Mouse (Mus musculus): Measurements from ENCODE around the gene Wbp1. TPM values are rescaled to one million over a fixed set of nuclear protein-coding genes. Genes with fewer than 3 reads are reported as not detected.
"Not testable (repeated sequence)": the region's sequence is repeated elsewhere in the genome, so short reads cannot be mapped to it uniquely, and the experiment has no call there.

The Wbp1 gene
- total RNA-seq (2022): 10 to 100 TPM; 47.2 to 57.7 (median 52.1) TPM

GRCm38 (mm10) chr6:83120930-83121862 is at the start of gene Wbp1:
Wbp1 (minus strand) TSS chr6:83121559.
- DNase-seq (ENCODE audit: low spot score in 2 of 2): peak; percentile 98 to 99

DNA sequence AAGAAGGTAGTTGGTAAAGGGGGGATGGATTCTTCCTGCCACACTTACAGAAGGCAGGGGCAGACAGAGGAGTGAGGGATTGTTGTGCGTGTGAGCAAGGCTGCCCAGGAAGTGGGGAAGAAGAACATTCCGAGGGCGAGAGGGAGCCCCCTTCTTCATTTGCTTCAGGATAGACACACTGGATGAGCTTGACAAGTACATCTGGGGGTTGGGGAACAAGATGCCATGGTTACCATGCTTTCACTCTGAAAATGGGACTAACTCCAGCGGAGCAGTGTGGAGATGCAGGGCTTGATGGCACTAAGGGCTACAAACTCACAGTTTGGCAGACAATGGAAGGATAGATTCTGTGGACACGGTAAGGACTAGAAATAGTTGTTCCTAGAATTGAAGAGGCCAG is 49.7 kb upstream of the Wbp1 start:
- no peak for DNase-seq (ENCODE audit: low spot score in 2 of 2)

DNA sequence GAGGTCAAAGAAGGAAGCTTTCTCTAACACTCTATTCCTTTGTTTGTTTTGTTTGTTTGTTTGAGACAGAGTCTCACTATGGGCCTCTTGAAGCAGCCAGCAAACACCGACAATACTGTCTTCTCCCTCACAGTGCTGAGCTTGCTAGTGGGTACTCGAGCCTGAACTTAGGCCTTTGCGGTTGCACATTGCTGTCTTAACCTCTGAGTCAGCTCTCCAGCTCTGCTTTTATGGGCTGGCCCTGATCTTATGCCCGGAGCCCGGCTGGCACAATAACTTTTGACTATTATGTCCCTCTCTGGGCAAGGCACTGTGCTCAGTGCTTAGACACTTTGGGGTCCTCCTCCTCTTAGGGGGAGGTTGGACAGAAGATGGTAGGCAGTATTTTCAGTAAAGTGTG is 48.5 kb upstream of the Wbp1 start:
- no peak for DNase-seq (ENCODE audit: low spot score in 2 of 2)

DNA sequence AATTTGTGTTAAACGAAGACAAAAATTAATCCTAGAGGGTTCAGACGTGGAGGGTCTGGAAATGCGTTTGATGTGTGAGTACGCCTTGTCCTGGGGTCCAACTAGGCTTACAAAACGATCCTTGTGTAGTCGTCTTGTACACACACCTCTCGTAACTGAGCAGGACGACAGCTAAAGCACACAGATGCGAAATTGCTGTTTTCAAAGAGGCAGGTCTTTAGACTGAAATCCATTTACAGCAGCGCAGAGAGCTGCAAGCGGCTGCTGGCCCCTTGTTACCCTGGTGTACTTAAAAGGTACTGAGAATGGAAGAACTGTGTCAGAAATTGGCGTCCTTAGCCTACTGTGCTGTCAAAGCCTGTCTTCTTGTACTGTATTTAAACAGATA is 44.9 kb upstream of the Wbp1 start:
- DNase-seq (ENCODE audit: low spot score in 2 of 2): no peak

DNA sequence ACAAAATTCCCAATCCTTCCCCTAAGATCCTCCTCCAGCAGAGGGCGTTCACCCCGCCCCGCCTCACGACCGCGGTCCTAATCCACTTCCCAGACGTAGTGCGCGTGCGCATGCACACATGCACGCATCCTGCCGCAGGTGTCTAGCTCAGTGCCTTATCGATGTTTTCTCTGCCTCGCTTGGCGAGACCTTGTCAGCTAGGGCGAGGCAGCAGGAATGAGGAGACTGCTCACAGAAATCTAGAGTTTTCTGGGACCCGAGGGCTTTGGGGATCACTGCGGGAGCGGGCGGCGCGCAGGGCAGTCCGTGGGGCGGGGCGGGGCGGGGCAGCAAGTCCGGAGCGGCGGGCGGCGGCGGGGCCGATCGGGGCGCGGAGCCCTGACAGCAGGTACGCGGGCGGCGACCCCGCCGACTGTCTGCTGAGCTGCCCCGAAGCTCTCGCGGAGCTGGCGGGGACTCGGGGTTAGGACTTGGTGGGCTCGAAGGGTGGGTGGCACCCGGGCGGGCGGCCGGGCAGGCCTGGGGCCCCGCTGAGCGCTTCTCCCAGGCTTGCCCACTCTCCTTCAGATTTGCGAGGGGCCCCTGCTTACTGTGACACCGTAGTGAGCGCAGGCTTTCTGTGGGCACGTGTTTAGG is 44.4 kb upstream of the Wbp1 start, which contains the start of gene Dctn1:
Gene Dctn1, plus strand, starts transcription at position 314 of the 636 bp plus-strand sequence.
- DNase-seq (ENCODE audit: low spot score in 2 of 2): peak; percentile 89 to 94

GRCm38 (mm10) chr6:83165026-83165606 is 43.8 kb upstream of the Wbp1 start:
- DNase-seq (ENCODE audit: low spot score in 2 of 2): no peak

DNA sequence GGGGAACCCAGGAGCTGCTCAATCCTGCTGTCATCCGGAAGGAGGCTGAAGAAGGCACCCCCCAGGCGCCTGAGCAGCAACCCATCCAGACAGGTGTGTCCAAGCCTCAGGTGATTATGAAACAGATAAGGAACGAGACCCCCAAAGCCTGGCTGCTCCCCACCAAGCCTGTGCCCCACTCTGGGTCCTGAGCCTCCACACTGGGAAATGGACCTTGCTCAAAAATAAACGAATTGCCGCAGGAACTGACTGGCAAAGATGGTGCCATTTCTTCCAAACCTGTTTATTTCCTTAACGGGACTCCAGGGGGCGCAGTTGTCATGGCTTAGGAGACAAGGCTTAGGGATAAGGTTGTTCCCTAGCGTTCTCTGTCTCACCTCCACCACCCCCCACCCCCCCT is 41.3 kb upstream of the Wbp1 start:
- peak in 1 of 2 experiments; percentile 66 for DNase-seq (ENCODE audit: low spot score in 2 of 2)

- DNase-seq (ENCODE audit: low spot score in 2 of 2): no peak
Observed at GRCm38 (mm10) chr6:83161921-83162641, 40.7 kb upstream of the Wbp1 start.

GRCm38 (mm10) chr6:83161442-83161841 is 40.1 kb upstream of the Wbp1 start:
- DNase-seq (ENCODE audit: low spot score in 2 of 2): no peak

DNA sequence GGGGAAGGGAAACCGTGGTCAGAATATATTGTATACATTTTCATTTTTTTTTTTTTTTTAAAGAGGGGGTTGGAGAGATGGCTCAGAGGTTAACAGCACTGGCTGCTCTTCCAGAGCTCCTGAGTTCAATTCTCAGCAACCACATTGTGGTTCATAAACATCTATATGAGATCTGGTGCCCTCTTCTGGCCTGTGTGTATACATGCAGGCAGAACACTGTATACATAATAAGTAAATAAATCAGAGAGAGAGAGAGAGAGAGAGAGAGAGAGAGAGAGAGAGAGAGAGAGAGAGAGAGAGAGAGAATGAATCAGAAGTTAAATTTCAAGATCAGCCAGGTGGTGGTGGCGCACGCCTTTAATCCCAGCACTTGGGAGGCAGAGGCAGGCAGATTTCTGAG is 38.1 kb upstream of the Wbp1 start:
- DNase-seq (ENCODE audit: low spot score in 2 of 2): not testable (repeated sequence)

GRCm38 (mm10) chr6:83156259-83156684 is 34.9 kb upstream of the Wbp1 start, which contains the start of the genes Wdr54 and 1700003E16Rik:
Wdr54 (minus strand) TSS chr6:83156397.
1700003E16Rik (plus strand) TSS chr6:83156404.
- peak; percentile 73 to 78 for DNase-seq (ENCODE audit: low spot score in 2 of 2)

DNA sequence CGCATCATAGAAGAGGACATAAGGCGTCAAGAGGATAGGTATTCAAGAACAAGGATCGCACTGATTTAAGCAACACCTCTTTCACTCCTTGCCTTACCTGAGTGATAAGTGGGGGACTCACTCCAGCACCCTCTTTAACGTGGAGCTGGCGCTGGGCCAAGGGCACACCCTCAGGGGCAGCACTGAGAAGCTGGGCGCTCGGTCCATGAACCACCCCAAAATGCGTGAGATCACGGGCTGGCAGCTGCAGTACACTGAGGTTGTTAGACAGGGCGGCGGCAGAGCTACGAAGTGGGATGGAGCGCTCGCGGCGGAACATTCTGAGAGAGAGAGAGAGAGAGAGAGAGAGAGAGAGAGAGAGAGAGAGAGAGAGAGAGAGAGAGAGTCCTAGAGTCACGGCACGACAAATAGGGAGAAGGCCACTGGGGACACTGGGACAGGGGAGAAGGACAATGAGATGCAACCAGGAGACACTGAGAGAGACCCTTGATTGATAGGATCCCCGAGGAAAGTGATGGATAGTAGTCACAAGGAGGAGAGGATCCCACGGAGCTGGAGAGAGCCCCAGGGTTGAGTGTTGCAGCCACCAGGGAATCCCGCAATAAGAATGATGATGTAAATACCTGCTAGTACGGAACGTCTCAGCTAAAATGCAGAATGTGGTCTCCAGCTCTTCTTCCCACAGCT is 34.3 kb upstream of the Wbp1 start:
- DNase-seq (ENCODE audit: low spot score in 2 of 2): no peak

- no peak for DNase-seq (ENCODE audit: low spot score in 2 of 2)
Observed at GRCm38 (mm10) chr6:83153485-83153884, 32.1 kb upstream of the Wbp1 start.

GRCm38 (mm10) chr6:83153038-83153437 is 31.7 kb upstream of the Wbp1 start:
- no peak for DNase-seq (ENCODE audit: low spot score in 2 of 2)

- DNase-seq (ENCODE audit: low spot score in 2 of 2): no peak
Observed at GRCm38 (mm10) chr6:83151721-83152120, 30.4 kb upstream of the Wbp1 start.

- DNase-seq (ENCODE audit: low spot score in 2 of 2): no peak
Observed at GRCm38 (mm10) chr6:83147280-83147679, 25.9 kb upstream of the Wbp1 start.

- no peak for DNase-seq (ENCODE audit: low spot score in 2 of 2)
Observed at GRCm38 (mm10) chr6:83145805-83146204, 24.4 kb upstream of the Wbp1 start.

- DNase-seq (ENCODE audit: low spot score in 2 of 2): no peak
Observed at GRCm38 (mm10) chr6:83145209-83145608, 23.9 kb upstream of the Wbp1 start.

DNA sequence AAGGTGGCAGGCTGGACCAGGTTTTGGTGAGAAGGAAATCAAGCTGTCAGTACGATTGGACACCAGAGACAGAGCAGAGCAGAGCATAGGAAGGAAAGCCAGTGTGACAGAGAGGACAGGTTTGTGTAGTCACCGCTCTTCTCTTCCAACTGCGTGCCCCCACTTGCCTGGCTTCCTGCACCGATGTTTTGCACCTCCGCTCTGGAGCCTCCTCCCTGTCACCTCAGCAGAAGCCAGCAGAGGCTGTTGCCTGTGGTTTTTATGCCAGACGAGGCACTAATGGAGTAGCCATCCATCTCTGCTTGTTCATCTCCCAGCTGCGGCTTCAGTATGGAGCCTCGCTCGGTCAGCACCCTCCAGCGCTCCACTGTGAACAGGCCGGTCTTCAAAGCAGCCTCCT is 21.5 kb upstream of the Wbp1 start:
- no peak for DNase-seq (ENCODE audit: low spot score in 2 of 2)

GRCm38 (mm10) chr6:83142211-83142731 is 20.9 kb upstream of the Wbp1 start:
- DNase-seq (ENCODE audit: low spot score in 2 of 2): peak in 1 of 2 experiments; percentile 67
